Mouse (Mus musculus) common myeloid progenitor, adult 5-6 weeks (primary cell): ENCODE measurements around the gene Heyl. TPM values are rescaled to one million over a fixed set of nuclear protein-coding genes. Genes with fewer than 3 reads are reported as not detected.

Experiments used
- ATAC-seq: replicated peaks from 2 replicates; pipeline ENCODE4 v1.8.0; 2016; ENCODE audit warnings: low read depth, mild to moderate bottlenecking, moderate TSS enrichment, inconsistent platforms; ENCODE audit not compliant: poor library complexity, severe bottlenecking
- total RNA-seq: library from RNA; stranded (forward); fragments of 200-1000, 187-1606 nt; gene quantifications from 2 replicates; pipeline ENCODE4 v1.2.3, GENCODE M21; 2017

Gene Heyl
- total RNA-seq = not detected in 2 replicates

DNA sequence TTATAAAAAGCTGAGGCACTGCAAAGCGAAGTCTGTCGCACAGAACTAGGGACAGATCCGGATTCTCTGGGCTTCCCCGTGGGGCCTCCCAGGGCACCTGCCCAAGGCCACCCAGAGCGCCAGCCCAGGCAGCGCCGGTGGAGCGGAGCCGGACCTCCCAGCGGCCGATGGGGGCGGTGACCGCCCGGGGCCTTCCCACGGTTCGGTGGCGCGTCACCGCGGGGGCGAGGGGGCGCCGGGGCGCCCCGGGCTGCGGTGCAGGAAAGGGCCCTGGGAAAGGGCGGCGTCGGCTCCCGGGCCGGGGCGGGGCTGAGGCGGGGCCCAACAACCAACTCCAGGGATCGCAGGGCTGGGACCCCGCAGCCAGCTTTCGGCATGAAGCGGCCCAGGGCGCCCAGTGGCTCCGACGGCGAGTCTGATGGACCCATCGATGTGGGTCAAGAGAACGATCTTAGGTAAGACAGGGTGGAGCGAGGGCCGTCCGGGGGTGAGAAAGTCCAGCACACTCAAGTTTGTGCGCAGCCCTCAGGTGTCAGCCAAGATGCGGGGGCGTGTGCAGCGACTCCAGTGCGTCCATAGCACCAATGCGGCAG, at the start of gene Heyl:
TSS of gene Heyl (plus strand) at position 65 of the 593 bp plus-strand sequence.
- peak; percentile 31; the same call in 1 of the 2 replicates for ATAC-seq

- no peak for ATAC-seq
These were observed 48.5 kb upstream of the Heyl start for GRCm38 (mm10) chr4:123184816-123185215.

DNA sequence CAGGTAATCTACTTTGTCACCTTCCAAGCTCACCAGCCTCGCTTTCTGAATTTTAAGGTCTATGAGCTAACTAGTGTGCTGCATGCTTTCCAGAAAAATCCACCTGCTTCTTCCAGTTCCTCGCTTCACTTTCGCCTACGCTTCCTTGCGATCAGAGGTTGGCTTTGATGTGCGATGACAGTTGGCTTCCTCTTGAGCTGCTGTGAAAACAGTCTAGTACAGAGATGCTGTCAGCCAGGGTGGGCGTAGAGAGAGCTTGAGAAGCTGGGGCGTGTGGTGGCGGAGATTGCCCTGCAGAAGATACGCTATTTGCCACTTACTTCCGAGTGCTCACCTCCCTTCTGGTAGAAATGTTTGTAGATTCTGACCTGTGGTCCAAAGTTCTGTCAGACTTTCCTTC, 41.0 kb upstream of the Heyl start:
- no peak for ATAC-seq

- no peak for ATAC-seq
These were observed 39.6 kb upstream of the Heyl start for GRCm38 (mm10) chr4:123193791-123194190.

GRCm38 (mm10) chr4:123196695-123197094, 36.7 kb upstream of the Heyl start:
- no peak for ATAC-seq

DNA sequence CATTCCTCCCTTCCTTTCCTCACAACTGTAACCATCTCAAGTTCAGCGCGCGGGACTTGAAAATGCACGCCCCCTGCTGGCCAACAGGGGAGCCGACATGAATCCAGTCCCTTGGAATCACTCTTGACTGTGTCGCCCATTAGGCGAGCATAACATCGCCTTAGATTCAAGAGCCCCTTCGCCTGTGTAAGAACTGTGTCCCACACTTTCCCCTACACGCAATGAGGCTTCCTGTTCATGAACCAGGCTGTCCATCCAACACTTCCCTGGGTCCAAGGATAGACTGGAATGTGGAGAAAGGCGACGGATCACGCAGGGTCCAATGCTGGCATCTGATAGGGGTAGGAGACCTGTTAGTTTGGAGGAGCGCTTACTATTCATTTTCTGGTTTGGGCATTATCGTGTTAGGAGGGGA, 32.6 kb upstream of the Heyl start:
- ATAC-seq = peak; percentile 89

DNA sequence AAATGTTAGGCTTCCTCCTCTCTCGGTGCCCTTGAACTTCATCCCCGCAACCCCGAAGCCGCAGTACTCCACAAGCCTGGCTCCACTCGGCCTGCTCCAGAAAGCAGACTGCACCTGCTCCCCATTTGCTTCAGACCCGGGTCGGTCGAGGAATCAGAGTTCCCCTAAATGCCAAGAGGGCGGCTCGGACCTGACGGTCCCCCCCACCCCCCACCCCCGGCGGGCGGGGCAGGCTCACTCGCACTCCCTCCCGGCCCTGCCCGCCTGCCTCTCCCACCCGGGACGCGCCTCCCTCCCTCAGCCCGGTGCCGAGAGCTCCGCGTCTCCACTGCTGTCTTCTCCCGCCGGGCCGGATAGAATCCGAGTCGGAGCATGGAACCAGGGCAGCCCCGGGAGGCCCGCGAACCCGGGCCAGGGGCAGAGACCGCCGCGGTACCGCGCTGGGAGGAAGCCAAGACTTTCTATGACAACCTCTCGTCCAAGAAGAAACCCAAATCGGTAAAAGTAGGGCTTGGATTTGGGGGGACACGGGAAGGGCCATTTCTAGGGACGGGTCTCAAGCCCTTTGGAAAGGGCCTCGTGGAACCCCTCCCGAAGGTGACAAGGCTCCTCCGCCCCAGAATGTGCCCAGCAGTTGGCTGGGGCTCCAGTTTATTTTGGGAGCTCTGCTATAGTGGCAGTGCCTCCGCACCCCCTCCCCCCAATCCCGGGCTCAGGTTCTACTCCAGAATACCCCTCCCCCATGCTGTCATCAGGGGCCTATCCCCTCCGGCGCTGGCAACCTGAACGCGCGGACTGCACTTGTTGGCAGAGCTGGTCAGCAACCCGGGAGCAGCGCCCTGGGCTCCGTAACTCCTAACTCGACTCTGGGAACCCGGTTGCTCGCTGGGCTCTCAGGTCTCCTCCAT, 31.9 kb upstream of the Heyl start, which contains the start of gene Nt5c1a:
TSS of gene Nt5c1a (plus strand) at position 319 of the 908 bp plus-strand sequence.
- ATAC-seq = peak; percentile 23; the same call in 1 of the 2 replicates

DNA sequence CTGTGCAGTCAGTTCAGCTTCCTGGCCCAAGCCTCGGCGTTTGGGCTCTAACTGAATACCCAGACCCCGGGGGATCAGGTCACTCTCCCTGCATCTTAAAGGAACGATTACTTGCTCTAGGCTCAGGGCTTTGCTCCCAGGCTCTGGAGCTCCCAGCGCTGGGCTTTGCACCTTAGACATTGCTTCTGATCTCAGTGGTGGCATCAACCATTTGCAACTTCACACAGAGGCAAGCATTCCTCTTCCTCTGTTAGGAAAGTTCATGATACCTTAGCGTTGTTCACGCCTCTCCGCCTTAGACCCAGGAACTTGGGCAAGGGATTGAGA, 31.3 kb upstream of the Heyl start:
- no peak for ATAC-seq

DNA sequence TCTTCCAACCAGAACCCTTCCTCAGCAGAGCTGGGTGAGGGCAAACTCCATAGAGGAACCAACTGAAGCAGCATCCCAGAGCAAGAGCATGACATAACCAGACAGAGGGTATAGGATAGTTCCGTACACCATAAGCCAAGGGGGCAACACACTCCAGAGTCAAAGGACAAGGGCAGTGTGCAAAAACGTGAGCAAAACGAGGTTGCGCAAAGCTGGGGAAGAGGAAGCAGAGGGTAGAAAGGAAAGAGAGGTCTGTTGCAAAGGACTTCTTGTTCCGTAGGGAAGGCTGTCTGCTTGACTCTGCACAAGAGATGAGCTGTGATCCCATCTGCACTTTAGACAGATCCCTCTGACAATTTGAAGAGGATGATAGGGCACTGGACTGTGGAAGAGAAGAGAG, 26.0 kb upstream of the Heyl start:
- ATAC-seq = peak; percentile 71

DNA sequence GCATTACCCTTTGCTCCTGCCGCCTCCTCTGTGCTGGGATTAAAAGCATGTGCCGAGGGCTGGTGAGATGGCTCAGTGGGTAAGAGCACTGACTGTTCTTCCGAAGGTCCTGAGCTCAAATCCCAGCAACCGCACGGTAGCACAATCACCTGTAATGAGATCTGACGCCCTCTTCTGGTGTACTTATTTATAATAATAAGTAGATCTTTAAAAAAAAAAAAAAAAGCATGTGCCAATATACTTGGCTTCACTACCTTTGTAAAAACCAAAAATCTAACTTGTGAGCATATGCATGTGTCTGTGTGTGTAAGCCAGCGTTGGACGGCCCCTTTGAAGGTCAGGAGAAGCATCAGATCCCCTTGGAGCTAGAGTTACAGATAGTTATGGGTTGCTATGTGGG, 22.4 kb upstream of the Heyl start:
- no peak for ATAC-seq

- no peak for ATAC-seq
These were observed 21.9 kb upstream of the Heyl start for GRCm38 (mm10) chr4:123211453-123211852.

- ATAC-seq = no peak
These were observed 21.0 kb upstream of the Heyl start for GRCm38 (mm10) chr4:123212330-123212729.

GRCm38 (mm10) chr4:123213975-123214374, 19.4 kb upstream of the Heyl start:
- no peak for ATAC-seq

- ATAC-seq = no peak
These were observed 18.0 kb upstream of the Heyl start for GRCm38 (mm10) chr4:123215367-123215766.

- peak; percentile 63 for ATAC-seq
These were observed 16.6 kb upstream of the Heyl start for GRCm38 (mm10) chr4:123216782-123217181.

DNA sequence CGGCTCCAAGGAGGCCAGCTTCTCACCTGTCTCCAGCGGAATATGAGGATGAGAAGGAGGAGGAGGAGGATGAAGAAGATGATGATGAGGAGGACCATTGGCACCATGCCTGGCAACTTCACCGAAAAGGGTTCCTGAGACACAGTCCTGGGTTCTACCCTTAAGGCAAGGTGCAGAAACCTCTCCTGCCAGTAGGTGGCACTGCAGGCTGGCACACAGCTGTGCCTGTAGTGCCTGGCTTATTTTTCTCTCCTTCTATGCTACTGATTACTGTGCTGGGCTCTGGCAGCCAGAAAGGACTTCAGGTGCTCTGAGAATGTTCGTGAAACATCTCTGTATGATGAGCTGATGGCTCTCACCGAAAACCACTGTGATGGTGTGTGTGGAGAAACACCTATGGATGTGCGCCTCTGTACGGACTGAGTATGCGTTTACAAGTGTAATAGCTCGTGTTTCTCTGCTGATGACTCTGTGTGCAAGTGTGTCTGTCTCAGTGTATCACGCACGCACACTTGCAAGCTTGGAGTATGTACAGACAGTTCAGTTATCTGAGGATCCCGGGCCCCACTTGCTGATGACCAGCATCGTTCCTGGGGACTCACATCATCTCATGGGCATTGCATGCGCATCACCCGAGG, 13.5 kb upstream of the Heyl start:
- ATAC-seq = peak; percentile 89

DNA sequence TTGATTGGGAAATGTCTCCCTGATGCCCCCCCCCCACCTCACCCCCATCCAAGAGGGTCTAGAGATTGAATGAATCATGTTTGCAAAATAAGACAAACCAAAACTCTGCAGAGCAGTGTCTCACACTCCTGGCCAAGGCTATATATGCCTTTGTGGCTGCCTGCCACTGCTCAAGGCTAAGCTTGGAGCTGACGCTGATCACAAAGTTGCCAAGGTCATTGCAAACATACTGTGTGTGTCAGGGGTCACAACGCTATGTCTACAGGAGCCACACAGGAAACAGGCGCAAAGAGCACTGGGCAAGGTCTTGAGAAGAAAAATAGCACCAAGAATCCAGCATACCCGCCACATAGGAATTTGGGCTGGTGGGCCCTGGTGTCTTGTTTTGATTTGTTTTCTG, 12.7 kb upstream of the Heyl start:
- no peak for ATAC-seq

DNA sequence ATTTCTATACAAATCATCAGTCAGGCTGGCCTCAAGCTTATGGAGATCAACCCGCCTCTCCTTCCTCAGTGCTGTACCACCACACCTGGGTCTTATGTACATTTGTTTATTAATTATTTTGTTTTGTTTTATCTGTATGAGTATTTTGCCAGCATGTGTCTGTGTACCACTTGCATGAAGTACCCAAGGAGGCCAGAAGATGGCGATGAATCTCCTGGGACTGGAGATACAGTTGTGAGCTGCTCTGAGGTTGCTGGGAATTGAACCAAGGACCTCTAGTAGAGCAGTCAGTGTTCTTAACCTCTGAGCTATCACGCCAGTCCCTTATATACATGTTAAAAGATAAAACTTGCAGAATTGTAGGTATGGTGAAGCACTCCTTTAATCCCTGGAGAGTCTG, 10.0 kb upstream of the Heyl start:
- ATAC-seq = peak; percentile 62

DNA sequence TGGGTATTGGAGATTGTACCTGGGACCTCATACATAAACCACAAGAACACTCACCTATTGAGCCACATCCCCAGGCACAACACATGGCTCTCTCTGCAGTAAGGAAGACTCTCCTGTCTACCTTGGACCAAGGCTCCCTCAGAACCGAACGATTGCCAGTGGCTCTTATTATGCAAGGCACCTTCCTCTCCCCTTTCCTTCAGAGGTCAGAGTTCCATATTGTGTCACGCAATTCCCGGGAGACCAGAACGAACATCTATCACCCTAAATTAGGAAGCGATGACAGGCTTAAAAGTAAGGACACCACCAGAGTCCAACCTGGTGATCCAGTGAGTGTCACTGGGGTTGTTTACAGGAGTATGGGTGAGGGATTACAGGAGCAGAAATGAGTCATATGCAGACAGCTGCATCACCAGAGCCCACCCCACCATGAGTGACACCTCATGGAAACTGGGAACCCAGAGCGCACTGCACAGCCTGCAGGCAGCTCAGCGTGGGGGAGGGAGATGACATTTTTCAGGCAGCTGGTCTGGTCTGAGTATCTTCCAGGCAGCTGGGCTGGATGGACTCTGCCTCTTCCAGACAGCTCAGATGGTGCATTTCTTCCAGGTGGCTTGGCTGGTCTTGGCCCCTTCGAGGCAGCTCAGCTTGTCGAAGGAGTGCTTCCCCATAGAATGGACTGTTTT, 7.5 kb upstream of the Heyl start:
- no peak for ATAC-seq

DNA sequence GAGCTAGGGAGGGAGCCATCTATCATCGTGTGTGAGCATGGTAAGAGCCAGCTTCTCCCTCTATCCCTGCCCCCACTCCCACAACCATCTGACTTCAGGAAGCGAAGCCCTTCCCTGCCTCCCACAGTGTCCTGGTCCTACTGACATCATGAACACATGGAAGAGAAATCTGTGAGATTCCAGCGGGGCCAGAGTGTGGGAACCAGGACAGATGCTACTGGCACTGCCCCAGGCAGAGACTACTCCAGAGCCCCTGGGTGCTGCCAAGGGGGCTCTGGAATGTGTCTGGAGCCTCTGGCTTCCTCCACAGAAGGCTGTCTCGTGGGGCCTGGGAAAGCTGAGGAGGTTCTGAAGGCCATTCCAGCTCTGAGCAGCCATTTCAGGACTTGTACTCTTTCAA, 5.6 kb upstream of the Heyl start:
- no peak for ATAC-seq
